14 mouse cellular contexts compared by ENCODE assay signal in genomic region chr19:16899716-16900115, GRCm38 (mm10). TPM values are rescaled to one million over a fixed set of nuclear protein-coding genes. Genes with fewer than 3 reads are reported as not detected.
DNase-seq lines count a peak whose midpoint lies in the region; ATAC-seq lines count a peak whose summit lies in the region.
"Had no signal": no experiment of that assay in that cellular context is flagged by ENCODE, and none has a peak within 500 bp of the region (broad histone marks: within the 10 kb centered on the region; RNA-seq: fewer than 3 reads in every experiment).

No protein-coding gene starts in this region.

- peak; percentile 16 to 22 for DNase-seq in adrenal gland, postnatal 36 days
- no peak for DNase-seq in adrenal gland, adult 18-20 months (ENCODE audit: low spot score in 2 of 2)
- DNase-seq in left cerebral cortex, postnatal 14 days (ENCODE audit: low spot score in 2 of 2), result peak; percentile 30 to 33
- no peak for DNase-seq in left cerebral cortex, postnatal 36 days (ENCODE audit: low spot score in 2 of 2)
- peak; percentile 38 for DNase-seq in 416B (ENCODE audit: low read depth)
- DNase-seq in T-cell, adult 2 months (ENCODE audit: low spot score), result no peak
- DNase-seq in layer of hippocampus, postnatal 25 days (ENCODE audit: extremely low spot score in 1 of 2, low spot score in 1 of 2), result no peak
- DNase-seq: adrenal gland, postnatal 10 days had no signal

- intact Hi-C loops in left cerebral cortex, postnatal 14 days (cut with DNase I), result loop anchor here (5.0 kb wide), 1 partner anchor 133 kb away; no protein-coding TSS in a partner anchor
- intact Hi-C loops in left cerebral cortex, postnatal 36 days (cut with DNase I), result loop anchor here (5.0 kb wide), 1 partner anchor 133 kb away; no protein-coding TSS in a partner anchor

- 0 out of 2 replicates have a peak, but pooled peaks have one; percentile 45 for ATAC-seq in common myeloid progenitor, adult 5-6 weeks (replicated peaks; ENCODE audit: low read depth, poor library complexity, severe bottlenecking)
- ATAC-seq: forebrain, embryonic 15.5 days had no signal

RNA-seq across cellular contexts. Expression of gene Foxb2, which starts 26.1 kb away (rescaled TPM):
- total RNA-seq in adrenal gland, postnatal 36 days (2021), result not detected
- not detected for total RNA-seq in adrenal gland, adult 18-20 months (2021)
- not detected for total RNA-seq in left cerebral cortex, postnatal 14 days (2021)
- total RNA-seq in left cerebral cortex, postnatal 36 days (2021), result not detected
- not detected in 2 replicates for total RNA-seq in common myeloid progenitor, adult 5-6 weeks (2017)
- total RNA-seq in layer of hippocampus, postnatal 25 days (2021), result not detected
- total RNA-seq: adrenal gland, postnatal 10 days; heart, adult 8-10 months; layer of hippocampus, adult 18-20 months; liver, adult 2 months; megakaryocyte-erythroid progenitor cell, adult 5-6 weeks had no signal

RNA-seq across cellular contexts. Expression of gene Prune2, which starts 56.2 kb away (rescaled TPM):
- total RNA-seq in adrenal gland, postnatal 36 days (2021), result 10 to 100 TPM; 18.5 to 24.1 TPM
- total RNA-seq in adrenal gland, adult 18-20 months (2021), result 10 to 100 TPM; 28.0 to 34.7 TPM
- 10 to 100 TPM; 44.2 to 52.7 TPM for total RNA-seq in left cerebral cortex, postnatal 14 days (2021)
- total RNA-seq in left cerebral cortex, postnatal 36 days (2021), result 10 to 100 TPM; 74.6 to 75.0 TPM
- total RNA-seq in common myeloid progenitor, adult 5-6 weeks (2017), result 0.78 and 0.82 TPM in 2 replicates
- total RNA-seq in layer of hippocampus, postnatal 25 days (2021), result 10 to 100 TPM; 66.1 to 69.3 TPM
- total RNA-seq: megakaryocyte-erythroid progenitor cell, adult 5-6 weeks had no signal

Comparison
In these comparisons a context has a peak if more than half of its experiments do, and no peak if none do; other contexts are left out.
1. DNase-seq: peak in adrenal gland, postnatal 36 days (2 of 2), left cerebral cortex, postnatal 14 days (2 of 2) and 416B (single experiment); none in adrenal gland, adult 18-20 months (0 of 2), left cerebral cortex, postnatal 36 days (0 of 2), T-cell, adult 2 months (single experiment) and layer of hippocampus, postnatal 25 days (0 of 2).
2. RNA of gene Prune2, which starts 56.2 kb away (total RNA-seq): 74.6 to 75.0 TPM in left cerebral cortex, postnatal 36 days, 66.1 to 69.3 TPM in layer of hippocampus, postnatal 25 days, 44.2 to 52.7 TPM in left cerebral cortex, postnatal 14 days, 28.0 to 34.7 TPM in adrenal gland, adult 18-20 months and 18.5 to 24.1 TPM in adrenal gland, postnatal 36 days; 0.78 to 0.82 TPM in common myeloid progenitor, adult 5-6 weeks; every median in the first group is over 10 times any median in the second.